Mouse (Mus musculus) embryo, embryonic 9.5 days (tissue): Measurements from ENCODE around the gene Ank2.

ENCODE experiments used
- DNase-seq: peaks from one replicate; pipeline ENCODE4 v3.0.0-alpha.2; 2017; ENCODE audit errors: extremely low spot score

Gene Ank2

DNA sequence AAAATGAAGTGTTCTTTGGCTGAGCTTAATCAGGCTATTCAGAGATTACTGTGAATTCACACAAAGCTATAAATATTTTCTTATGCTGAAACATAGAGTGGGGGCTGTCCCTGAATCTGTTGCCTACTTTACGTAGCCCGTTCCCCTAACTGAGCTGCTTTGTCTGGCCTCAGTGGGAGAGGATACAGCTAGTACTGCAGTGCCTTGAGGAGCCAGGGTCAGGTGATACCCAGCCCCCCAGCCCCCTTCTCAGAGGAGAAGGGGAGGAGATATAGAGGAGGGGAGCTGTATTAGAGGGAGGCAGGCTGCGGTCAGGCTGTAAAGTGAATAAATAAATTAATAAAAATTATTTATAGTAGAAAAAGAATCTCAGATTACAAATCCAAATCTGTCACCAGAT, 519.5 kb downstream of the Ank2 start:
- no peak for DNase-seq

DNA sequence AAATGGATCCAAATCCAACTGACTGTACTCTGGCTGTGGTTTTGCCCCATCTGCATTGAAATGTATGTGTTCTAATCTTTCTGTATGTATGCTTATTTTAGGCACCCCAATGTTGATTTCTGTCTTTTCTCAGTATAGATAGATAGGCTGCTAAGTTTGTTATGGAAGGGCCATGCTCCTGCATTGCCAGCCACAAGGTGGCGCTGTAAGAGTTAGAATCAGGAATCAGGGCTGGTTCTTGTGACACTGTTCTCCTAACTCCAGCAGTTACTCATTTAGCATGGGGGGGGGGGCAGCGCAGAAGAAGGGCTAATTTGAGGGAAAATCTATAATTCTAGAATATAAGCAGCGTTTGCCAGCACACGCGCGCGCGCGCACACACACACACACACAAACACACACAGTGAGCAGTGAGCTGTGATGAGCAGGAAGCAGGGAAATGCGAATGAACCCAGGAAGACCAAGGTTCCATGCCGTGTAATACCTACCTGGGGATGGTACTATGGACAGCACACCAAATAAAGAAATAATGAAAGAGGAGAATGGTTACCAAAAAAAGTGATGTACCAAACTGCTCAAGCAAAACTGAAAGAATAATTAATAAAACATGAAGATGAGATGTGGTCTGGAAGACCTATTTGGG, 520.3 kb downstream of the Ank2 start:
- peak; percentile 61 for DNase-seq

DNA sequence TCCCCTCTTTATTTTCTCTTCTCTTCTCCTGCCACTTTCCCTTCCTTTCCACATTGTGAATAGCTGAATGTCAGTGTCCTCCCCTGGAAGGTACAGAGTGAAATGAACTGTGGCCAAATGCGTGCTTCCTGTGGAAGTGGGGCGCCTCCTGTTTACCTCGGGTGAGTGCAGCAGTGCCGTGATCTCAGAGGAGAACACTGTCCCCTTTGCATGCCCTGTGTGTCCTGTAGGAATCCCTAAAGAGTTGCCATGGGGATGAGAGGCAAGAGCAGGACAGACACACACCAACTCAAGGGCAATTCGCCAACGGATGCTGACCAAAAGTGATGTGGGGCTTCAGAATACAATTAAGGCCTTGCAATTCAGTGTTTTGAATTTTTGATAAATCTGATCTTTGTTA, 521.8 kb downstream of the Ank2 start:
- DNase-seq, result no peak

DNA sequence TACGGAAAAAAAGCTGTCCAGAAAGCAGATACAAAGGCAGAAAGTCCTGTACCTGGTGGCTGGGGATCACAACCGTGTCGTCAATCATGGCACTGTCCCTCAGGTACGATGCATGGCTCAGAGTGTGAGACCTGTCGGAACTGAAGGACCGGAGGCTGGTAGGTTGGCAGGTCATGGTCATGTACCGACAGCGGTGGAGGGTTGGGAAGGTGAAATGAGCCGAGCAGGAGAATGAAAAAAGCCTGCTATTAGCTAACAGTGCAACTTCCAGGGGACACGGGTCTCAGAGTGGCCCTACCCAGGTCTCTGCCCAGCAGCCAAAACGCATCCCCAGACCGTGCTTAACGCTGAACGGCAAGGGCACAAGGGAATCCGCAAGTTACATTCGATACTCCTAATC, 522.4 kb downstream of the Ank2 start:
- DNase-seq, result no peak

DNA sequence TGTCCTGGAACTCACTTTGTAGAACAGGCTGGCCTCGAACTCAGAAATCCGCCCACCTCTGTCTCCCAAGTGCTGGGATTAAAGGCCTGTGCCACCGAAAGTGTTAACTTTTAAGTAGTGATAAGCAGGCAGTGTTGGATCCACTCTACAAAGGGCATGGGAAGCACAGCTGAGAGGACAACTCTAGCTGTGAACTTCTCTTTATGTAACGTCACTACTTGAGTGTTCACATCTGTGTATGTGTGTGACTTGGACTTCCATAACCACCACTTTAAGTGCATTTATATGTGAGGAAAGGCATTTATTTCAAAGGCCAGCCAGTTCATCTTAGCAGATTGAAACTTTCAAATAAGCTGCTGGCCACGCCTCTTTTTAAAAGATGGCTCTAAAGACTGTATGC, 523.7 kb downstream of the Ank2 start:
- DNase-seq, result no peak

DNA sequence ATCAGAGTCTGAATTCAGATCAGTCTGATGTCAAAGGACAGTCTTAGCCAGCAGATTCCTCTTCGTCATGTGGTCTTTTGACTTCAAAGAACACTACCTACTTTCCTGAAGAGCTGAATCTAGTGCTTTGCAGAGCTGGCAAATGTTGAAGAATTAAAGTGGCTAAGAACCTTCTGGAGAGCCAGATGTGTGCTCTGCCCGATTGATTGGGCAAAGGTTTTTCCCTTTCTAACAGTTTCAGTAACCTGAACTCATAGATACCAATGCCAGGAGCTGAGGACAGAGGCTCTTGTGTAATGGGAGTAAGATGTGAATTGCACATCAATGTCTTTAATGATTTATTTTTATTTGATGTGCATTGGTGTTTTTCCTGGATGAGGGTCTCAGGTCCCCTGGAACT, 525.6 kb downstream of the Ank2 start:
- no peak for DNase-seq

DNA sequence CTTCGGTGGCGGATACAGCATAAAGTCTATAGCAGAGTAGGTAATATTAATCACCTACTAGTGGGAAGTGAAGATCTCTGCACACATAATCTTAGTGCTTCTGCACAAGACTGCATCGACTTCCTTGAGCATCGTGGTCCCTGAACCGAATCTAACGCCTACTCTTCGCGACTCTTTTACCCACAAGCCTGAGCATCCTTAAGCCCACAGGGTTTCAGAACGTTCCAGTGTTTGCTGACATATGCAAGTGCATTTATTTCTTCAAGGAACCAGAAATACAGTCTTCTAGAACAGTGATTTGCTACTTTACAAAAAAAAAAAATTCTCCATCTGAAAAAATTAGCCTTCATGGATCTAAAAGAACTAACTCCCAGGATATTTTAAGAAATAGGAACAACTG, 527.6 kb downstream of the Ank2 start:
- no peak for DNase-seq

DNA sequence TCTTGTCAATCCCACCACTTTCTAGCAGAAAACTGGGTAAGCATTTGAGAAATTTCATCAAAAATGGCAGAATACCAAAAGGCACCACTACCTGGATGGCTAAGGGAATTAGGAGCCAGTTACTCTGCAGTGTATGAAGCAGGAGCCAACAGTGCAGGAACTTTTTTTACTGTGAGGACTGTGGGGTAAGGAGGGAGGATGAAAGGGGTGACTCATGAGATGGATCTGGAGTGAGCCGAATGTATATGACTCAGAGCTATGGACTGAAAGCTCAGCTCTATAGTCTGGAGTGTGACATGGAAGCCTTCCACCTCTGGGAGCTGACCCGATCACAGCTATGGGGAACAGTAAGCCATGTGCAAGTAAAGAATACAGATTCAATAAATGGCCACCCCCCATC, 530.4 kb downstream of the Ank2 start:
- no peak for DNase-seq

DNA sequence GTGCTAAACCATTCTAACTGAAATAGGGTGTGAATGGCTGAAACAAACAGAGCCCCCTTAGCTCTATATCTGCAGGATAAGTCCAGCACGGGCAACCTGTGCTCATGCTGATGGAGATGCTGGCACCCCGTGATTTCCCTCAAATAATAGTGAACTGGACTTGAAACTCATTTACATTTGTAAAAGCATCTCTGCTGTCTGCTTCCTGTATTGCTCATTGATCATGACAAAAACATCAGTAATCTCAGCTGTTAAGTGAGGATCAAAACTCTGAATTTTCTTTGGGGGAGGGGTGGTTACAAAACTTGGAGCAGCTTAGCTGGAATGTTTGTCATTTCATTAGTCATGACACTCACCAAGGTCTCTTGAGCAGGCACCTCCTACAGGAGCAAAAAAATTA, 533.4 kb downstream of the Ank2 start:
- DNase-seq, result no peak

DNA sequence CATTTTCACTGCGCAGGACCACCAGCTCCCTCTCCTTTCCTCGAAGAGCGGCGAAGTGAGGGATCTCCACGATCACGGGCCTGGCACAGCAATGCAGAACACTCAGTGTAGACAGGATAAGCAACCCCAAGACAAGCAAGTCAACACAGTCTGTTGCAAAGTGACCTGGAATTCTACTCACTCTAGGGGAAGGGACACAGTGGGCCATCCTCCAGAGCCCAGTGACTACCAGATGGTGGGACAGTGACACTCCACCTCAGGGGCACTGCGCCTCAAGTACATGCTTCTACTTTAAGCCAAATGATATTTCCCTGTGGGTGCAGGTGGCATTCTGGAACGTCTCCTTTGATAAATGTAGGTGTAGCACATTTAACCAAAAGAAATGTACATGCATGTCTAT, 536.8 kb downstream of the Ank2 start:
- no peak for DNase-seq

DNA sequence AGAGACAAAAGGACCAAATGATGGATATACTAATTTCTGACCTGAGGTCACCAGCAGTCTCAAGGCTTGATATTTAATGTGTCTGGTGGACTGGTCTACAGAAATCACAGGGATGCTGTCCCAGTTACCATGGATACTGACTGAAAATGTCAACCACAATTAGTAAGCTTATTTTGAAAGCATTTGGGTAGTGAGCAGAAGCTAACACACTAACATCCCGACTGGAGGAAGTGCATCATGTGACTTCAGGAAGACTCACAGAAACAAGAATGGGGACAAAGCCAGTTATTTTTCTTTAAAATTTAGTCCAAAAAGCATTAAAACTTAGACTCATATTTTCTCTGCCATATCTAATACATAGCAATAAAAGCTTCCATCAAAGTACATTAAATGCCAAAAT, 546.5 kb downstream of the Ank2 start:
- DNase-seq, result no peak

DNA sequence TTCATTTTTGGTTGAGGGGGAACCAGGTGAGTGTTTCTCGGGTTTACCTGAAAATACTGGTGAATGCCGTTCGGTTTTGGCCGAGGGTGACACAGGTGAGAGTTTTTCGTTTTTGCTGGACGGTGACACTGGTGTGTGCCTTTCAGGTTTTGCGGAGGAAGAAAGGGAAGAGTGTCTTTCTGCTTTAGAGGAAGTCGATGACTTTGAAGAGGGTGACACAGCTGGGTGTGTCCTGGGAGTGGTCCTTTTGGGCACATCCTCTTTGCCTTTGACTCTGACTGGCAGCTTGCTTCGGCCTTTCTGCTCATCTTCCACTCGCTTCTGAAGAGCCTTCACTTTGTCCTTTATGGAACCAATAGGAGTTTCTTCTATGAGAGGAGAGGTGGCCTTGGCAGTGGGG, 552.6 kb downstream of the Ank2 start:
- no peak for DNase-seq

DNA sequence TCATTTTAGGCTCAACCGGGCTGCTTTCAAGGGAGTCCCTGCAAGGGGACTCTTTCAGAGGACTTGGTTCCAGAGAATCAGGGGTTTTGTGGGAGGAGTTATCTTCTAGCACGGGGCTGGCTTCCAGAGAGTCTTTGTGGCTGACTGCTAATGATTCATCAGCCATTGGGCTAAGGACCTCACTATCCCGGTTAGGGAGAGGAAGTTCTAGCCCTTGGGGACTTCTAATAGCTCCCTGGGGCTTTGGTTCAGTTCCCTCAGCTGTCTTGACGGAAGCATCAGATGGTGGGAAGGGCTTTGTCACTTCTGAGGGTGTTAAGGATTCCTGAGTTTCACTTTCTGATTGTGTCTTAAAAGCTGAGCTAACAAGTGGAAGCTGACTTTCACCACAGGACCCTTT, 554.3 kb downstream of the Ank2 start:
- DNase-seq, result no peak

DNA sequence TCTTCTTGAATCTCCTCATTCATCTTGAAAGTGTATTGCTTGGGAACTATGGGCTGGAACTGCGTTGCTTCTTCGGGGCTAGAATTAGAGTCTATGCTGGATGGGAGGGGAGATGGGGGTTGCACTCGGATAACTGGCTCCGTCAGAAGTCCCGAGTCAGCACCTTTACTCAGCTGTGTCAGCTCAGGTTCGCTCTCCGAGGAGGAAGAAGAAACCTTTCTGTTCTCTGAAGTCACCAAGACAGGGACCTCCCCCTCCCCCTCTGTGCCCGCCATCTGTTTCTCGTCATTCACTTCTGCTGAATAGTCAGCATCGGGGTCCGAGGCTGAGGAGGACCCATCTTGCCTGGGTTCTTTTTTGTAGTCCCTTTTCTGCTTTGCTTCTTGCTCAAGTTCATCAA, 555.1 kb downstream of the Ank2 start:
- DNase-seq, result no peak

DNA sequence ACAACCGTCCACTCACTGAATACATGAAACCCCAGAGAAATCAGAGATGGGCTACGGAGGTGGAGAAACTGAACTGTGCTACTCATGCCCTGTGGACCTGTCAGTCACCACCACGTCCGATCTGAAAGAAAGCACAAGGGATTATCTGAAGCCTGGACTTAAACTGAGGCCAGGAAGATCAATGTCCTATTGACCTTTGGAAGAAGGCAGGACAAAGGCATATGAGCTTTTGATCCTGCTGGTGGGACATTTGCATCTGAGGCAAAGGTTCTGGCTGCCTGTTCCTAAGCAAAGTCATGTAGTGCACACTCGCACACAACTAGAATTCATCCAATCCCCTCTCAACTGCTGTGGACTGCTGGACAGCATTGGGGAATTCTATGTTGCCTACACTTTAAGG, 558.7 kb downstream of the Ank2 start:
- DNase-seq, result peak; percentile 6

DNA sequence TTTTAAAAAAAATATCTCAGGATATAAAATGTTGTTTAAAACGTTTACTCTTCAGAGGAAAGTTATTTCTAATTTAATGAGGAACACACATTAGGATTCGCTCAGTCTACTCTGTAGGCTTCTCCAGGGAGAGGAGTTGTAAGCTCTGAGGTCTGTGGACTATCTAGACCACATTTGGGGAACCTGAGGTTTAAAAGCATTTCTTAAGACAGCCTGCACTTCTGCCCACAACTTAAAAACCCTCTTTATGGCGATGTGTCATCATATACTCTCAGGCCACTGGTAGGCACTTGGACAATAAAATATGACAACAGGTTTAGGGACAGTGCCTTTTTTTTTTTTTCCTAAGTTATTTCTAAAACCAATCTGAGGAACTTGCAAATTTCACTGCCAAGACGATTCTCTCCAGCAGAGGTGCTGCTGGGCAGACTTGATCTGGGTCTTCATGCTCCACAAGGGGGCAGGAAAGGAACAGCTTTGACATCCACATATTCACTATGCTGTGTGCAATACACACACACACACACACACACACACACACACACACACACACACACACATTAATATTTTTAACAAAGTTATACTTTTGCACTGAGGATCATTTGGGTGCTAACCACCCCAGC, 567.2 kb downstream of the Ank2 start:
- DNase-seq, result no peak

DNA sequence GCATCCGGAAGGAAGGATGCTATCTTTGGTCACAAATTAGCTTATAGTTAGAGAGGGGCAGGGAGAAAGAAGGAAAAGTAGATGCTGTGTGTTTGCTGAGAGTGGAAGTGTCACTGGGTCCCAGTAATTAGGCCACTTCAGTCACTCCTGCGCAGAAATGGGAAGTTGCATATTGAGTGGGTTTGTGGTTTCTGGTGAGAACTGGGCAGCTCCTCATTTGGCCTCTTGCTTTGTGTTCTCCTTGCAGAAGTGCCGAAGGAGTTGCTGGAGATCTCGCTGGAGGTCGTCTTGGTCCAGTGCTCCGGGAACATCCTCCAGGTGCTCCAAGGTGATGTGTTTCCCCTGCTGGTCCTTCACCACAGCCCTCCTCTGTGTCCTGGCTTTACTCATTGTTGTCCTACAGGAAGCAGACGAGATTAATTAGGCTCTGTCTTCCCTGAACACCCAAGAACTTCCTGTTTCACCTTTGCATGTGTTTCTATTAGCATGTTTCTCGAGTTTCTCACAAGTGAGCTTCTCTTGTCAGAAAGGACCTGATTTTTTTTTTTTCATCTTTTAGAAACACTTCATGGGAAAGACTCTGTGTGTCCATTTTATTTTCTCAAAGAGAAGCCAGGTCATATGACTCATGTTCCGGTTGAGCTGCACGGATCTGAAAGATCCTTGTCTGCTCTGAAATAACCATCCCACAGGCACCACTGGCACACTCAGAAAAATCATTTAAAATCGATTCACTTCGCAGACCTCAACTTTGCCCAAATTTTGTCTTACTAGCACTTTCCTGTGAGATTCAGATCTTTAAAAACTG, 575.4 kb downstream of the Ank2 start:
- no peak for DNase-seq

DNA sequence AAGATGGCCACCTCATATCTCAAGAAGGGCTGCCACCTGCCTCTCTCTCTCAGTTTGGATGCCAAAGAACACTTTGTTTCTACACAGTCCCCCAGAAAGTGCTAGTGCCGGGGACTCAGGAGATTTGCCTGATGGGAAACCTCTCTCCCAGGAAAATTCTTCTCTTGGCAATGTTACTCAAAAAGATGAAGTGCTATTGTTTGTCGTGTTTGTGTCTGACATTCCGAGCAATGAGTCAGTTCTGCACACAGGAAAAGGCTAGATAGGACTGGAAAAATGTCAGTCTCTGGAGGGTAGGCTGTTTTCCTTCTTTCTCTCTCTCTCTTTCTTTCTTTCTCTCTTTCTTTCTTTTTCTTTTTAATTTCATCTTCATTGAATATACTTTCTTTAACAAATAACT, 577.2 kb downstream of the Ank2 start:
- DNase-seq, result no peak

DNA sequence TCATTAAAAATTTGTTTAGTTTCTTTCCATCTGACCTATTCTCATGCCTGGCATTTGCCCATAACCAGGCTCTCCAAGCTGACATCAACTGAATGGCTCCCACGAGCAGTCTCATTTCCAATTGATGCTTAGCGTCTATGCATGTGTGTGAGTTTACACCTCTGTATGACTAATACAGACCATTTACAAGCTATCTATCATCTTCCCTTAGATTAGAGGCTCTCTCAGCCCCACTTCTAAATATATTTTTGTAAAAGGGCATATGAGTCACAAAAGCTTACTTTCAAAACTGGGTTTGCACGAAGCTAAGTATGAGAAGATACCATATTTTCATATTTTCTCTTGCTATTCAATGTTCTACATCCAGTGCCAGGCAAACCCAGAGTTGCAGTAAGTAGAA, 578.9 kb downstream of the Ank2 start:
- no peak for DNase-seq

DNA sequence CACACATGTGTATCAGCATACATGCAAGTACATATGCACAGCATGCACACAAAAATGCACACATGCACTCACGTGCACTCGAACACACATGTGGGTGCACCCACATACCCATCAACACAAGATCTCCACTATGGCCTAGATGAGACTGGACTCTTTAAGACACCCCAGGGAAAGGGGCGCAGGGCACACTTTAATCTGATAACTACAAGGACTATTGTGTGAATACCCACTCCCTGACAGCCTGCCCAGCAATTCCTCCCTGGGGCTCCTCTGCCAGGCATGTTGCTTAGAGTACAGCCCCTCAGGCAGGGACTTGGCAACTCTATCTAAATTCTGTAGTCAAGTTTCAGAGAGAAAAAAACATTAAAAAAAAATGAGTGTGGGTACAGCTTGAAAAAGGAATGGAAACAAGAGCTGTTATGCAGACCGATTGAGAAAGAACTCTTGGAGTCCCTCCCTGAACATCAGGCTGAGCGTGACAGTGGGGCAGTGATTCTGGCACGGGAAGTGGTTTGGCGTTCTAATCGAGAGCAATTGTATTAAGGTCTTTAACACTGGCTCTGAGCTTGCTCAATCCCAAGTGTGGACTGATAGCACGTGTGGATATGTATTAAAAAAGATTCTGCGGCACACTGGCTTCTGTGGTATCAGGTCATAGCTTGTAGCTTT, 580.2 kb downstream of the Ank2 start:
- DNase-seq, result no peak

DNA sequence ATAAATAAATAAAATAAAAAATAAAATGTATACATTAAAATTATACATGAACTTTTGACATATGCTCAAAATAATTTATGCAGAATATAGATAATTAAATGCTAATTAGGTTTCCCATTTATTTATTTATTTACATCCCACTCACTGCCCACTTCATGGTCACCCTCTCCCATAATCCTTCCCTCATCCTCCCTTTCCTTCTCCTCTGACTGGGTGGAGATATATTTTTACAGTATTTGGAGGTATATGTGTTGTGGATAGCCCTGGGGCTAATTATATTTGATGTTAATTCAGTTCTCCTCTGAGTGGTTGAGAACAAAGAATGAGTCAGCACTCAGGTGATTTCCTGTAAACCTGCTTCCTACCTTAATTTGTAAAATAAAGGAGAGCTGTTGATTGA, 582.8 kb downstream of the Ank2 start:
- no peak for DNase-seq

DNA sequence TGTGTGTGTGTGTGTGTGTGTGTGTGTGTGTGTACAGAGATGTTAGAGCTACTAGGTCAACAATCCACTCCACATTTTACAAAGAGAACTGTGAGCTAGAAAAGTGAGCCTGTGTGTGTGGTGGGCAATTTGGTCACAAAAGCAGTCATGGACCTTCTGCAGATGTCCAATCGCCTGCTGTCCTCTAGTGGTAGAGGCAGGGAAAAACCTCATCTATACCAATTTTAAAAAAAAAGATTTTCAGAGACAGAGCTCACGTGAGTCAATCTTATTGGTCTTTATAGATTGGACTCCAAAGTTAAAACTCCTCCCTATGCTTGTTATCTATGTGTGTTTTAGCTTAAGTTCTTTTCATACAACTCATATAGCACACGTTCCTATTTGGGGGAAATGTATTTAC, 595.6 kb downstream of the Ank2 start:
- DNase-seq, result peak; percentile 52

DNA sequence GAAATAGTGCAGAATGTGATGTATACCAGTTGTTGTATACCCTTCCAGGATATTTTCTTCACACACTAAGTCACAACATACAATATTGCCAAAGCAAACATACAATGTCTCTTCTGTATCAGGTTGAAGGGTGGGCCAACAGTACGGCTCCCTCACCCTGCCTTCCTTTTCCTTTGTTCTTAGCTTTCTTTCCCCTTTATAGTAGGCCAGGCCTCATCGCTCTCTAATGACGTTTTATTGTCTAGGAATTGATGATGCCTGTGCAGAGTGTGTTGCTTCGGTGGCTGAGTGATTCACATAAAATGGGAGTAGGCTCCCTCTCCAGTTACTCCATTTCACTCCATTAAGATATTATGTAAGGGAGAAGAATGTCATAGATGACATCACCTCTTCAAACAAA, 612.5 kb downstream of the Ank2 start:
- DNase-seq, result no peak
